Mouse (Mus musculus) right cerebral cortex, adult 2 months (tissue): ENCODE measurements around the gene Atg9a.
A peak's percentile ranks its signal among the peaks of the same experiment; 100 is the strongest.
"Not testable (repeated sequence)": the region's sequence is repeated elsewhere in the genome, so short reads cannot be mapped to it uniquely, and the experiment has no call there.

Experiments used
- DNase-seq, 2 experiments: peaks; one replicate each; pipeline ENCODE4 v3.0.0; 2021 to 2022; ENCODE audit warnings: low spot score in 2 of 2

The Atg9a gene

DNA sequence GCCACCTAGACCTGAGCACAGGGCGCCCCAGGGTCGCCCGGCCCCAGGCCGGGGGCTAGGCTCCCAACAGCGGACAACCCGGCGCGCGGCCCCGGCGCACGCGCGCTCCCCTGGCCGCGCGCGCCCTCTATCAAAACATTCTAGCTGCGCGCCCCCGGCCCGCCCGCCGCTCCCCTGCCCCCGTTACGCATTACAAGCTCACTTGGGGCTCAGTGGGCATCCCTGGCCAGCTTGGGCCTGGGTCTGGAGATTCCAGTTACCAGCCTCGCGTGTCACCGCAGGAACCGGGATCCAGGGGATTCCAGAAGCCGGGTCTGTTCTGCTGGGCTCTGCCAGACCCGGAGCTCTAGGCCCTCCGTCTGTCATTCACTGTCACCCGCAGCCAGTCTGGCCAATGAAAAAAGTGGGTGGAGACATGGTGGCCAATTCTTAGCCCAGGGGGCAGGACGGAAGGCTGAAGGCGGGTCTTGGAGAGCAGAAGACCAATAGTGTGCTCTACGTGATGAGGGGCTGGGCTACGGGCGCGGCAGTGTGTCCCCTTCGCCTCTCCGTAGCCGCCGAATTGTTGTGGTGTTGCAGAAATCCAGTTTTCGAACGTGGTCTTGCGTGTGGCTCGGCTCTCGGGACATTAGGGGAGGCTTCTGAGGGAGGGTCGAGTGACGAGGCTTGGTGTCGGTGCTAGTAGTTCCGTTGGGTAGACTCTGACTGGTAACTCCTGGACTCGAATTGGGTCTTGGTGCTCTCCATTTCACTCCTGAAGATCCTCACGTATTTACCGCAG, at the start of gene Atg9a, which contains the start of gene Ankzf1:
Gene Atg9a (minus strand): TSS at position 575 of the 781 bp plus-strand sequence.
Gene Ankzf1 (plus strand): TSS at position 530 of the 781 bp plus-strand sequence.
- peak; percentile 95 to 97 for DNase-seq

DNA sequence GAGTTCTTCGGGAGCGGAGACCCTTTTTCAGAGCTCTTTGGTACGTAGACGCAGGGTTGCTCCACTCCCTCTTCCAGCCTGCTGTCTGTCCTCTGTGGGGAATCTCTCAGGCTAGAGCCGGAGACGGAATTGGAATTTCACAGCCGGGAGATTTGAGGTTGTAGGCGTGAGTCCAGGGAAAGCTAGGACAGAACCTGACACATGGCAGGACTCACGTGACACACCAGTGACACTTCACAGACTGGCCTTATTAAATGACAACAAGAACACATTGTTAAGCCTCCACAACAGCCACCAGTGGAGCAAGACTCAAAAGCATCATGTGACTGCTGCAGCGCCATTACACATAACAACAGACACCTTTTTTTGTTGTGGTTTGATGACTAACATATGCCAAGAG, 47.6 kb upstream of the Atg9a start:
- DNase-seq = no peak

DNA sequence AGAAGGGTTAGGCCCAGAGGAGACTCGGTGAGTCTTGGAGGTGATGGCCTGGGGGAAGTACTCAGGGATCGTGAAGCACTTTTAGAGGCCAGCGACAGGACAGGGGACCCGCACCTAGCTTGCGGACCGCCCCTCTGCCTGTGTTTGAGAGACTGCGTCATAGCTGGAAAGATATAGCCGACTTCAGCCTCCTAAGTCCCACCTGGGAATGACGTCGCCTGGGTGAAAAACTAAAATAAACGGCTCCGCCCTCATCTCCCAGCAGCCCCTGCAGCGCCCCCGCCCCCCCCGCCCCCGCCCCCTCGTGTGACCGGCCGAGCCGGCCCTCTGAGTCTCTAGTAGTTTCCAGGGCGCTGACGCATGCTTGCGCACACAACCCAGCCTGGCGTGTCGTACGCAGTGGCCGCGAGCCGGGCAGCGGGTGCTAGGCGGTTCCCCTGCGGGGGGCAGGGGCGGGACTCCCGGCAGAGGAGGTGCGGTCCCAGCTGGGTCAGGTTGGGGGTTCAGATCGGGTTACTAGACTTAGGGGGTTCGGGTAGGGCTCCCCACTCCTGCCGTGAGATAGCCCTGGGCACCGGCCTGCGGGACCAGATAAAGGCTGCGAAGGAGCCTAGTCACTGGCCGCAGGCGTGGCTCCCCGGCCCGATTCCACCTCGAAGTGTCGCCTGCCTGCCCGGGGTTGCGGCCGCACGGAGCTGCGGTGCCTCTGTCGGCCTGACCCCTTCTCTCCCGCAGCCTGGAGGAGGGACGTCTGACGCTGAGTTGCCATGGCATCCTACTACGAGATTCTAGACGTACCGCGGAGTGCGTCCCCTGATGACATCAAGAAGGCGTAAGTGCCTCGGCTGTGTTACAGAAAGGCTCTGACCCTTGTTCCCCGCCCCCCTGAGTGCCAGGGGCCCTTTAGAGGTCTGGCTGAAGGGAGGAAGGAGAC, 44.4 kb upstream of the Atg9a start, which contains the start of gene Dnajb2:
Gene Dnajb2 (plus strand): TSS at position 290 of the 934 bp plus-strand sequence.
- peak; percentile 81 to 88 for DNase-seq

DNA sequence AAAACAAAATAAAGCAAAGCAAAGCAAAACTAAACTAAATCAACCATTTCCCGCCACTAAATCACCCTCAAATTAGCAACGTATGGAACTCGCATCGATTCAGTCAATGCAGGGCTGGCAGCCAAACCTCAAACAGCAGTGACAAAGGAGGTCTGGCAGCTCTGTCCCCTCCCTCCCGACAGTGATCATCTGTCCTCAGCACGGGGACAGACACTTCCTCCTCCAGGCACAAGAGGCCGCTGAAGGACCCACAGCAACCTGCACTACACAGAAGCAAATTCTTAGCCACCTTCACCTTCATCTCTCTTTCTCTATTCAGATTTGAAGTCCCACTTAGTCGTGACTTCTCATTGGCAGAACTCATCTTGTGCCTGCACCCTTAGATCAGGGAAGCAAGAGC, 42.6 kb upstream of the Atg9a start:
- peak; percentile 77 to 79 for DNase-seq

DNA sequence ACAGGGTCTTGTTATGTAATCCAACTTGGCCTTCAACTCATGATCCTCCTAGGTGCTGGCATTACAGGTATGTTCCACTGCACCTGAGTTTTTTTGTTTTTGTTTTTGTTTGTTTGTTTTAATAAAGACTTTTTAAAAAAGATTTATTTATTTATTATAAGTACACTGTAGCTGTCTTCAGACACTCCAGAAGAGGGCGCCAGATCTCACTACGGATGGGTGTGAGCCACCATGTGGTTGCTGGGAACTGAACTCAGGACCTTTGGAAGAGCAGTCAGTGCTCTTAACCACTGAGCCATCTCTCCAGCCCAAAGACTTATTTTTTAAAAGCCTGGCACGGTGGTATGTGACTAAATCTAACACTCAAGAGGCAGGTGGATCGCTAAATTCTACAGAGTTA, 40.5 kb upstream of the Atg9a start:
- not testable (repeated sequence) for DNase-seq

DNA sequence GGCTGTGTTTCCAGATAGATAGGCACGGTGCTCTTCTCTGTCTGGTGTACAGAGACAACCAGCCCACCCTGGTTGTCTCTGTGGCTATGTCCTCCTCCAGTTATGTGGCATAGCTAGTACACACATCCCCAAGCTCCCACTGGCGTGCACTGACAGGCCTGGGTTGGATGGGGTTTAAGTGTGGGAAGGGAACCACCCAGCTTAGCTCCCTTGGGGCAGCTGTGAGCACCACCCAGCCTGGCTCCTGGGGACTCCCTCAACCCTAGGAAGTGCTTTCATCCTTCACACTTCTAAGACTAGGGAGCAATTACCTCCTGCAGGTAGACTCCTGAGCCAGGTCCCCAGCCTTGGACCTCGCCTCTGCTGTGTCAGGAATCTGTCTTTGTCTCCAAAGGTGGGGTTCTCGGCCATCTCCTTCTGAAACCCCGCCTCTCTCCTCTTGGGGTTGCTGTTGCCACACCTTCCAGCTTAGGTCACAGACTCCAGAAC, 39.7 kb upstream of the Atg9a start, which contains the start of gene A630095N17Rik:
Gene A630095N17Rik (minus strand): TSS at position 439 of the 489 bp plus-strand sequence.
- no peak for DNase-seq

DNA sequence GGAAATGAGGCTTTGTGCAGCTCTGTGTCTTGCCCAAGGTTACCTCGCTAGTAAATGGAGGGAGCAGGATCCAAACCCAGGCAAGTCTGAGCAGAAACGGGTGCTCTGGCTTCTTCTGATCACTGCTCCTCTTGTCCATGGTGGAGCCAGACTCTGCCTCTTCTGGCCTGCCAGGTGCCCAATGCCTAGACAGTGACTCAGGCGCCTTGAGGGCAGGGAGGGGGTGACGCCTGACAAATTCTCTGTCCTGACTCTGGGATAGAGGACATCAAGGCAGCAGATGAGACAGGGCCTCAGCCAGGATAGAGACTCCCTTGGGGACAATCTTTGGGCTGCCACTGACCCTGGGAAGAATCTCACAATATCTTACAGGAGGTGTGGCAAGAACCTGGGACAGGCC, 39.2 kb upstream of the Atg9a start:
- DNase-seq = no peak

DNA sequence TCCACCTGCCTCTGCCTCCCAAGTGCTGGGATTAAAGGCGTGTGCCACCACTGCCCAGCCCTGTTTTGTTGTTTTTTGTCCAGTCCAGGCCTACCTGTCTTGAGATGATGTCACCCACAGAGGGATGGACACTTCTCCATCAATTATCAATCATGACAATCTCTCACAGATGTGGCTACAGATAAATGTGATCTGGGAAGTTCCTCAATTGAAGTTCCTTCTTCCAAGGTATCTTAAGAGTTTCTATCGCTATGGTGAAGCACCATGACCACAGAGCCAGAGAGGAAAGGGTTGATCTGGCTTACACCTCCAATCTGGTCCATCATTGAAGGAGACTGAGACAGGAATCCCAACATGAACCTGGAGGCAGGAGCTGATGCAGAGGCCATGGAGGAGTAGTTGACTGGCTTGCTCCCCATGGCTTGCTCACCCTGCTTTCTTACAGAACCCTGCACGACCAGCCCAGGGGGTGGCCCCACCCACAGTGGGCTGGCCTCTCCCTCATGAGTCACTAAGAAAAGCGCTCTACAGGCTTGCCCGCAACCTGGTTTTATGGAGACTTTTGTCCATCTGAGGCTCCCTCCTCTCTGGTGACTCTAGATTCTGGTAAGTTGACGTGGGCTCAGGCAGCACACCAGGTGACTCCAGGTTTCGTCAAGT, 38.5 kb upstream of the Atg9a start:
- DNase-seq = no peak

DNA sequence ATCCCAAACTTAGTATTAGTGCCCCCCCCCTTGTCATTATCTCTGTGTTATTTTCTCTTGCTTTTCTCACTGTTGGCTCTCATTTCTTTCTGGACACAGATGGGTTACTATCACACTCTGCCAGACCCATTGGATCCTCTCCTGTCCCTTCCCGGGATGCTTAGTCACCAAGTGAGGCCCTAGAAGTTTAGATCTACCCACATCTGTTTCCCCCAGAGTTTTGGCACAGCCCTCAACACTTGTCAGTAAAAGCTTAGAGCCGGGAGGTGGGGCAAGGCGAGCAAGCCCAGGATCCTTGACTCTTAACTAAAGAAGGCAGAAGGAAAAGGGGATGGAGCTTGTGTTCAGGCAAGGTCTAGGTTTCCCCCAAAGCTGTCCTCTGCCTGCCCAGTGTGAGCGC, 37.2 kb upstream of the Atg9a start:
- no peak for DNase-seq

DNA sequence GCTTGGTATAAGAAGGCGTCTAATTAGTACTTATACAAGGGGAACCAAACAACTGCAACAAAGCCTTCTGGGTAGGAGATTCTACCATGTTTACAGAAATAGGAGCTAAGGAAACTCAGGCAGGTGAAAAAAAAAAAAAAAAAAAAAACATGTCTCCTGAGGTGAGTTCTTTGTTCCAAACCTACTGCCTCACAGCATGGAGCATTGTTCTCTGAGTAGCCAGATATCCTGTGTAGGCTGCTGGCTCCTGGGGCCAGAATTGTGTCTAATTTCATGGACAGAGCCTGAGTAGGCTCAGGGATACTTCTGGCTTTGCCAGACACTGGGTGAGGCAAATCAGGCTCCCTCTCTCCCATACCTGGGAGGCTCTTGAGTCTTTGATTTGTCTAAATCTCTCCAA, 35.7 kb upstream of the Atg9a start:
- DNase-seq = no peak

DNA sequence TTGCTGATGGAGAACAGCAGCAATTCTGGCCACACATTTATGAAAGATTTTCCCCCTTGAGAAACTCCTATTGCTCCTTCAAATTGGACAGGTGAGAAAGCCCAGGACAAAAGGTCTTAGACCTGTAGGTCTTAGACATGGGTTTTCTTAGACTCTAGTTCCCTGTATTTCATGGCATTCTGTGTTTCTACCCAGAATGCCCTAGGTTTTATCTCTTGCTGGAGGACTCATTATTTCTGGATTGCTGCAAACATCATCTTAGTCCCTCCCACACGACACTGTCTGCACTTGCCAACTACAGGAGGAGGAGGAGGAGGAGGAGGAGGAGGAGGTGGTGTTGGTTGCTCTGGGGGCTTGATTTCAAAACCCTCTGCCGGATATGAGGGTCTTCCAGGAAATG, 34.1 kb upstream of the Atg9a start:
- DNase-seq = no peak

DNA sequence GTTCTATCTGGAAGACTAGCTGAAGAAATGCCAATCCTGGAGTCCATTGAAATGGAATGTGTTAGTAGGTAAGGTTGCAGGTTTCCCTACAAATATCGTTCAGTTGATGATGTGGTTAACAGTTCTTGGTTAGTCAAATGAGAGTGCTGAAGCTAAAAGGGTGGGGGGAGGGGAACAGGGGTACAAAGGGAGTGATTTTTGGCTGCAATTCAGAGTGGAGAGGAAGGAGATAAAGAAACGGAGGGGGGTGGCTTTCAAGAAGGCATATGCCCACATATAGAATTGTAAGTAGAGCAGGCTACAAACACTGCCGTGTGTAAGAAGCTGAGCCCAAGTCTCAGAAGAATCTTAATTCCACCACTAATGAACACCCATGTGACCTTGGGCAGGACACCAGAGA, 33.5 kb upstream of the Atg9a start:
- DNase-seq = no peak

DNA sequence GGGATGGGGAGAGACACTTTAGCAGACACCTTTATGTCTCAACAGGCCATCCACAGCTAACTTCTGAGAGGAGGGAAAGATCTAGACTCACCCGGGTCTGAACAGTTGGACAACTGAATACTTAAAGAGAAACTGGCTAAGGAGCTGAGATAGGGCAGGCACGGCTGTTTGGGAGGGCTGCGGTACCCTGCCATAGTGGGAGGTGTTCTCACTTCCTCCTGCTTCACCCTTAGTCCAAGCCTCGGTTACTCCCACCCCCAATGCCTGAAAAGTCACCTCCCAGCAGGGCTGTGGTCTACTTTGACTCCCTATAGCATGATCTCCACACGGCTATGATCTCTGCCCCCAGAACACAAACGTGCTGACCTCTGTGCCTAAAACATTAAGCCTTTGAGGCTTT, 31.5 kb upstream of the Atg9a start:
- no peak for DNase-seq

DNA sequence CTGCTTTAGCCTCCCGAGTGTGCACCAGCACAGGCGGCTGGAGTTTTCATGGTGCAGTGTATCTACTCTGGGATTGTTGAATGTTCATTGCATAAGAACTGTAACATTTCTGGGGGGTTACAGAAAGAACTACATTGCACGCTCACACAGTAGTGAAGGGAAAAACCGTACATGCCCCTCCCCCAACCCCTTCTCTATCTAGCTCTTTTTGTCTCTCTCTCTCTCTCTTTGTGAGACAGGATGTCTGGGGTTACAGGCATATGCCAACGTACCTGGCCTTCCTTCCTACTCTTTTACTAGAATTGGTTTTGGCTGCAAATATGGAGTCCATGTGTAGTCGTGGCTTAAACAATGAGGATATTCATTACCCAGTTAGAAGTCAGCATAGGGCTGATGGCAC, 30.9 kb upstream of the Atg9a start:
- no peak for DNase-seq

DNA sequence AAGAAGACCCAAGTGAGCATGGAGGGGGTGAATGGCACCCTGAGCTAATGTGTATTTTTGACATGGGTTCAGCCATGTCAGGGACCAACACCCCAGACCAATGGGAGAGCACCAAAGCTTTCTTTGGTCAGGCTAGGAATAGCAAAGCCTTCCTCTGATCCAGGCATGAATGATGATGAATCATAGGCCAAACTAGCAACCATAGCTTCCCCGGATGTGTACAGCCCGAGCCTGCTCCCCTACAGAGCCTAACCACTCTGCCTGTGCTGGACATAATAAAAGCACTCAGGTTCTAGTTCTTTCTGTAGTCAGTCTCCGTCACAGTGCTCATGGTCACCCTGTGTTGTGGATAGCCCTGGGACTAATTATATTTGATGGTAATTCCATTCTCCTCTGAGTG, 29.5 kb upstream of the Atg9a start:
- DNase-seq = no peak

DNA sequence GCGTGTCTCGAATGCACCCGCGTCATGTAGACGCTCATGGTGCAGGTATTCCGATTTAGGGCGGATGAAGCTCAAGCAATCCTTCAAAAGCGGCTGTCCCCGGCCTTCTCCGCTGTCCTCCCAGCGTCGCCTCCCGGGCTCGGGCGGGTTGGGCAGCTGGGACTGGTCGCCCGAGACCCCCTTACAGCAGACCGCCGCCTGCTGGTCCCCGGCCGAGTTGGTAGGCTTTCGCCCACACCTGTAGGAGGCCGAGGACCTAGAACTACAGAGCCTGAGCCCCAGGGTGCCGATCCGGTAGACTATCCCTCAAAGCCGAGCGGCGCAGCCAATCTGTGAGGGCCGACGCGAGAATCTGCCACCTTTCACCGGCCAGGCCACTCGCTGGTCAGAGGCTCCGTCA, 27.5 kb upstream of the Atg9a start, which contains the start of gene Tuba4a:
Gene Tuba4a (minus strand): TSS at position 335 of the 400 bp plus-strand sequence.
- no peak for DNase-seq

DNA sequence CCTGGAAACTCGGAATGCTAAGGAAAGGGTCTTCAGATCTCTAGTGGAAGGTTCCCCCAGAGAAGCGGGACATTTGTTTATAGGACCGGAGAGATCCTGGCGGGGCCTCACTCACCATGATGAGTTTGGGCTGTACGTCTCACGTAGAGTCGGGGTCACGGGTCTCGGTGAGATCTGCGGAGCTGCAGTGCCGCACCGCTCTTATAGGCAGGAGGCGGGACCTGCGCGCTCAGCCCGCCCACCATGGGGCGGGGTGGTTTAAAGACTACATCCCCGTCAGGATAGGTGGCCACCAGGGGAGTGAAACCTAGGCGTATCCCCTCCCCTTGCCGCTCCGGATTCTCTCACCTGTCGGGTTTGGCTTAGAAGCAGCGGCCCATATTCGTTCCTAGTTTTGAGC, 27.1 kb upstream of the Atg9a start:
- DNase-seq = peak; percentile 93

DNA sequence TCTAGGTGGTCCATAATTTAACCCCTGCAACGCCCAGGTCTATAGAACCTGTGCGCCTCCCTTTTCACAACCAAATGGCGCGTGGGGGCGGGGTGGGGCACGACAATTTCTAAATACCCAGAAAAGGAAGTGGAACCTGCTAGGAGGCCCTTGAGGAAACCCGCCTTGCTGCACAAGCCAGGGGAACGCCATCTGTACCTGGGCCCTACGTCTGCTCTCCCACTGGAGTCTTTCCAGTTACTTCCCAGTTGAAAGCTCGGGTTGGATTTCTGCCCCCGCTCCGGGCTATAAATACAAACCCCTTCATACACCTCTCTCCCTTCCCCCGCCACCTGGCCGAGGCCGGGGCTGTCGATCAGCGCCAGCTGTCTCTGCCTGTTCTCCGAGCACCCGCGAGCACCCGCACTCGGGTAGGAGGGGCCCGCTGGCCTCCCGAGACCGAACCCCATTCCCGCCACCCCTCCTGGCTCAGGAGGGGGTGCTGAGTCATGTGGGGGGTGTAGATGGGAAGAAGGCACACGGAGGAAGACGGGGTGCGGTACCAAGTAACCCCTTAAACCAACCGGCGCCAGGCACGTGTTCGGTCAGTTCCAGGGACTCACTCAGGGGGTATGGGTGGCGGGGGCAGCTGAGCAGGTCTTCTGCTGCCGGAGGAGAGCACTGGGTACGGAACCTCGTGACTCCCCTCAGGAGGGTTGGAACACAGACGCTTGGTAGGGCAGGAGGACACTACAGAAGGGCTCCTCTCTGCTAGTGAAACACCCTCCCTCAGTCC, 26.4 kb upstream of the Atg9a start:
- DNase-seq = peak; percentile 72

DNA sequence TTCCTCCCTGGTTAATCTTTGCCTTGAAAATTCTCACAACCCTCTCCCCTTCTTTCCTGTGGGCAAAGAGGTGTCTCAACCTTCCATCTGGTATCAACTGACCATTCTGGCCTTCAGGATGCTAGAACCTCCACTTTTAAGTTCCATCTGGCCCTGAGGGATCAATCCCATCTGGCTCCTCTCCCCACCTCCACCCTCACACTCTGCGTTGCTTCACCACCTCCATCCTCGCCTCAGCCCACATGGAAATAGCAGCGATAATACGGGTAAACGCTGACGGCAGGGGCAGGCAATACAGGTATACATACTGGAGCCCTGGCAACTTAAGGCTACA, 25.9 kb upstream of the Atg9a start:
- DNase-seq = peak in 1 of 2 experiments; percentile 59

DNA sequence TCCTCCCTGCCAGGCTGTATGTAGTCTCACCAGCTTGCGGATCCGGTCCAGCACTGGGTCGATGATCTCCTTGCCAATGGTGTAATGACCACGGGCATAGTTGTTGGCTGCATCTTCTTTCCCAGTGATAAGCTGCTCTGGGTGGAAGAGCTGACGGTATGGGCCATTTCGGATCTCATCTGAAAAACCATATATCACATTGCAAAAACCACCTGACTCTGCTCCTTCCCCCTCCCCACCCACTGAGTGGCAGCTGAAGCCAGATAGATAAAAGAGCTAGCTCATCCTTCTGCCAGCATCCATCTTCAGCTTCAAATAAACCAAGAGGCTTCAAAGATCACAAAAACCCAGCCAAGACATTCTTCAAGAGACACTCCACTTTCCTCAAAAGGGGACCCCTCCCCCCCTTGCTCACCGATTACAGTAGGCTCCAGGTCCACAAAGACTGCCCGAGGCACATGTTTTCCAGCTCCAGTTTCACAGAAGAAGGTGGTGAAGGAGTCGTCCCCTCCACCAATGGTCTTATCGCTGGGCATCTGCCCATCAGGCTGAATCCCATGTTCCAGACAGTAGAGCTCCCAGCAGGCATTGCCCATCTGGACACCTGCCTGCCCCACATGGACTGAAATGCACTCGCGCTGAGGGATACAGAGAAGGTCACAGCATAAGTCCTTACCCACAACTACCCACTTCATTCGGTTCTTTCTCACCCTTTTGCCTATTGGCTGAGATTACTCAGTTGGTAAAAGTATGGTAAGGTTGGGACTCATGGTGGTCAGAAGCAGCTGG, 25.0 kb upstream of the Atg9a start:
- DNase-seq = no peak
